Mouse (Mus musculus): ENCODE results near the gene Rhox3a2. TPM values are rescaled to one million over a fixed set of nuclear protein-coding genes. Genes with fewer than 3 reads are reported as not detected.

Gene Rhox3a2
- polyA plus RNA-seq (2012; rRNA removed; ENCODE audit: low replicate concordance): not detected in 2 replicates

DNA sequence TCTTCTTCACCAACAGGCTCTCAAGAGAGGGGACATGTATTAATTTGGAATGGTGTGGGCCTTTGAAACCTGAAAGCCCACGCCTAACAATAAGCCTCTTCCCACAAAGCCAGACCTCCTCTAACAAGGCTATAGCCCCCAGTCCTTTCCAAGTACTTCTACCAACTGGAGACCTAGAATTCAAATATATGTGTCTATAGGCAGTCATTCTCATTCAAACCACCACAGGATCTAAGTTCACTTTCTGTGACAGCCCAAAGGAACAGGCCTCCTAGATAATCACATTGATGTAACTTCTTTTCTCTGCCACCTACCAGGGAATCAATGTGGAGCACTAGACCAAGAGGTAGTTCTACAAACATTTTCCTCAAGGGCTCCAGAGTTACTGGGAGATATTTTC is at the start of gene Rhox3a2:
Gene Rhox3a2, plus strand, starts transcription at position 301 of the 400 bp plus-strand sequence.

DNA sequence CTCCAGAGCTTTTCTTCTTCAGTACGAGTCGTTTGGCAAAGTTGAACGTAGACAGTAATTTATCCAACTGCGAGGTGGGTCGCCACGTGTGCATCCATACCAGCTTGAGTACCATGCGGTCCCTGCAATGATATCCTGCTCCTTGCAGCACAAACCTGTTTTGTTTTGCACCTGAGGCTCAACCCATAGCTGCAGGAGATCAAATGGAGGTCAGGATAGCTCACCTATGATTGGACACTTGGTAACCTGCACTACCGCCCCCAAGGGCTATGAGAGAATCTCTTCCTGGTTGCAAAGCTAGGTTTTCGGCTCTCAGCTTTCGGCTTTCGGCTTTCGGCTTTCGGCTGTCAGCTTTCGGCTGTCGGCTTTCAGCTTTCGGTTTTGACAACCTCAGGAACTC is 10.7 kb downstream of the Rhox3a2 start, which contains the start of gene Rhox4a2:
Gene Rhox4a2, plus strand, starts transcription at position 301 of the 400 bp plus-strand sequence.

DNA sequence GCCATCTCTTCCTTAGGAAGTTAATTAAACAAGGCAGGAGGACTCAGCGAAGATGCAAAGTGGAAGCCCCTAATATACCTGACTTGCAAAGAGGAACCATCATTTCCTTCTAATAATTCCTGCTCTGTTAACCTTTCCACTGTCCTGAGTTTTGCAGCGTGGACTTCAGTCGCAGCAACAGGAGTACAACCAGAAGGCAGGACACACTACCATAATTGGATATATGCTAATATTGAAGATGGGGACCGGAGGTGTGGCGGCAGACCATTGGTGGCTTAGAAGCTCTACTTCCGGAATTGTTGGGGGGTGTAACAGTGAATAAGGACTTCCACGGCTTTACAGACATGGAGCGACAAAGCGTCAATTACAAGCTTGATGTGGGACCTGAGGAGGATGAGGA is 31.9 kb downstream of the Rhox3a2 start, which contains the start of gene Rhox2b:
Gene Rhox2b, plus strand, starts transcription at position 301 of the 400 bp plus-strand sequence.

DNA sequence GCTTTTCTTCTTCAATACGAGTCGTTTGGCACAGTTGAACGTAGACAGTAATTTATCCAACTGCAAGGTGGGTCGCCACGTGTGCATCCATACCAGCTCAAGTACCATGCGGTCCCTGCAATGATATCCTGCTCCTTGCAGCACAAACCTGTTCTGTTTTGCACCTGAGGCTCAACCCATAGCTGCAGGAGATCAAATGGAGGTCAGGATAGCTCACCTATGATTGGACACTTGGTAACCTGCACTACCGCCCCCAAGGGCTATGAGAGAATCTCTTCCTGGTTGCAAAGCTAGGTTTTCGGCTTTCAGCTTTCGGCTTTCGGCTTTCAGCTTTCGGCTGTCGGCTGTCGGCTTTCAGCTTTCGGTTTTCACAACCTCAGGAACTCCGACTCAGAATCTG is 52.4 kb downstream of the Rhox3a2 start, which contains the start of gene Rhox4b:
Gene Rhox4b, plus strand, starts transcription at position 301 of the 400 bp plus-strand sequence.

Other genes with a start within 250 kb of the Rhox3a2 start
- not detected in 2 replicates for gene Akap14, start 211.2 kb upstream of the Rhox3a2 start, polyA plus RNA-seq (2012; rRNA removed; ENCODE audit: low replicate concordance)
- 177 and 403 TPM in 2 replicates for gene Ndufa1, start 188.9 kb upstream of the Rhox3a2 start, polyA plus RNA-seq (2012; rRNA removed; ENCODE audit: low replicate concordance)
- 1.2 and 2.6 TPM in 2 replicates for gene Rnf113a1, start 188.8 kb upstream of the Rhox3a2 start, polyA plus RNA-seq (2012; rRNA removed; ENCODE audit: low replicate concordance)
- not detected in 2 replicates for gene Gm9, start 169.0 kb upstream of the Rhox3a2 start, polyA plus RNA-seq (2012; rRNA removed; ENCODE audit: low replicate concordance)
- gene Rhox1, start 157.8 kb upstream of the Rhox3a2 start, polyA plus RNA-seq (2012; rRNA removed; ENCODE audit: low replicate concordance): not detected in 2 replicates
- not detected in 2 replicates for gene Rhox2a, start 135.1 kb upstream of the Rhox3a2 start, polyA plus RNA-seq (2012; rRNA removed; ENCODE audit: low replicate concordance)
- not detected in 2 replicates for gene Rhox3a, start 130.1 kb upstream of the Rhox3a2 start, polyA plus RNA-seq (2012; rRNA removed; ENCODE audit: low replicate concordance)
- not detected in 2 replicates for gene Rhox4a, start 114.7 kb upstream of the Rhox3a2 start, polyA plus RNA-seq (2012; rRNA removed; ENCODE audit: low replicate concordance)
- gene Rhox4a2, start 10.8 kb downstream of the Rhox3a2 start, polyA plus RNA-seq (2012; rRNA removed; ENCODE audit: low replicate concordance): not detected in 2 replicates
- not detected in 2 replicates for gene Rhox2b, start 32.0 kb downstream of the Rhox3a2 start, polyA plus RNA-seq (2012; rRNA removed; ENCODE audit: low replicate concordance)
- gene Rhox4b, start 52.5 kb downstream of the Rhox3a2 start, polyA plus RNA-seq (2012; rRNA removed; ENCODE audit: low replicate concordance): not detected in 2 replicates
- gene Rhox2c, start 73.7 kb downstream of the Rhox3a2 start, polyA plus RNA-seq (2012; rRNA removed; ENCODE audit: low replicate concordance): not detected in 2 replicates
- gene Rhox3c, start 78.6 kb downstream of the Rhox3a2 start, polyA plus RNA-seq (2012; rRNA removed; ENCODE audit: low replicate concordance): not detected in 2 replicates
- not detected in 2 replicates for gene Rhox4c, start 100.3 kb downstream of the Rhox3a2 start, polyA plus RNA-seq (2012; rRNA removed; ENCODE audit: low replicate concordance)
- not detected in 2 replicates for gene Rhox2d, start 113.4 kb downstream of the Rhox3a2 start, polyA plus RNA-seq (2012; rRNA removed; ENCODE audit: low replicate concordance)
- not detected in 2 replicates for gene Rhox4d, start 134.3 kb downstream of the Rhox3a2 start, polyA plus RNA-seq (2012; rRNA removed; ENCODE audit: low replicate concordance)
- gene Rhox2e, start 150.4 kb downstream of the Rhox3a2 start, polyA plus RNA-seq (2012; rRNA removed; ENCODE audit: low replicate concordance): not detected in 2 replicates
- gene Rhox3e, start 162.0 kb downstream of the Rhox3a2 start, polyA plus RNA-seq (2012; rRNA removed; ENCODE audit: low replicate concordance): not detected in 2 replicates
- gene Rhox4e, start 177.4 kb downstream of the Rhox3a2 start, polyA plus RNA-seq (2012; rRNA removed; ENCODE audit: low replicate concordance): not detected in 2 replicates
- not detected in 2 replicates for gene Rhox2f, start 191.4 kb downstream of the Rhox3a2 start, polyA plus RNA-seq (2012; rRNA removed; ENCODE audit: low replicate concordance)
- not detected in 2 replicates for gene Rhox3f, start 201.0 kb downstream of the Rhox3a2 start, polyA plus RNA-seq (2012; rRNA removed; ENCODE audit: low replicate concordance)
- gene Rhox4f, start 227.7 kb downstream of the Rhox3a2 start, polyA plus RNA-seq (2012; rRNA removed; ENCODE audit: low replicate concordance): not detected in 2 replicates
- not detected in 2 replicates for gene Rhox3g, start 248.6 kb downstream of the Rhox3a2 start, polyA plus RNA-seq (2012; rRNA removed; ENCODE audit: low replicate concordance)

Data from mammary gland, adult 2 months (tissue).